Mouse (Mus musculus) urinary bladder, postnatal 14 days (tissue): ENCODE results near the gene Wdr3.

ENCODE experiments used
- DNase-seq: peaks from one replicate; pipeline ENCODE4 v3.0.0; 2021; ENCODE audit warnings: low spot score

Gene Wdr3

DNA sequence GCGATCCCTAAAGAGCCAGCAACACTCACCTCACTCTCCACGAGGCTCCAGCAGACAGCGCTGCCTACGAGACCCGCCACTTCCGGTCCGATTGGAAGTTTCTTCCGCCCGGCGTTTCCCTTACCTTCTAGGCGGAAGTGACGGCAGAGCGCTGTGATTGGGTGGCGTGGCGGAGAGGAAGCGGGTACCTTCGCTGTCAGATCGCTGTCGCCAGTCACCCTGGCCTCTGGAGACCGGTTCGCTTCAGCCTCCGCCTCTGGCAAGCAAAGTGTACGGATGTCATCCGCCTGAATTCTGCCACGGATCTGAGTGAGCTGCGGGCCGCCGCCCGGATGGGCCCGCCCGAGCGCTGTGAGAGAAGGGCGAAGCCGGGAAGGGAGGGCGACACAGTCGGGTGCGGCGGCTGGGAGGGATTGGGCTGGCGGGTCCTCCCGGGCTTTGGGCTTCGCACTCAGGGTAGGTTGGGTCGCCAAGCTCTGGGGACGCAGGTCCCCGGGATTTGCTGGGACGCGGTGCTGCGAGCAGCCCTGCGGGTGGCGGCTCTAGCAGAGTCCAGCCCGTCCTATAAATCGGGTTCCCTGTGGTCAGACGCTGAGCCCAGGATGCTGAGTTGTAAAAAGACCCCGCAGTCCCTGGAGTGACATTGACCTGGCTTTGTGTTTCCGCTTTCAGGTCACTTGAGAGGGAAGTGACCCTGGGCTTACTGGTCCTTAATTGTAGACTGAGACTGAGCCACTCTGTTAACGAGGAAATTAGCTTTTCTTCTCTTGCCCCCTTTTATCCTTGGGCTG lies at the start of gene Wdr3, which contains the start of gene Gdap2:
Wdr3 (minus strand) TSS at position 93 of the 791 bp plus-strand sequence.
Gdap2 (plus strand) TSS at position 67 of the 791 bp plus-strand sequence.
- DNase-seq, result peak; percentile 95

- no peak for DNase-seq
Measured at GRCm38 (mm10) chr3:100206973-100207372, 44.8 kb upstream of the Wdr3 start.

GRCm38 (mm10) chr3:100201554-100201953 lies 39.3 kb upstream of the Wdr3 start:
- DNase-seq, result no peak

- DNase-seq, result no peak
Measured at GRCm38 (mm10) chr3:100194210-100194609, 32.0 kb upstream of the Wdr3 start.

DNA sequence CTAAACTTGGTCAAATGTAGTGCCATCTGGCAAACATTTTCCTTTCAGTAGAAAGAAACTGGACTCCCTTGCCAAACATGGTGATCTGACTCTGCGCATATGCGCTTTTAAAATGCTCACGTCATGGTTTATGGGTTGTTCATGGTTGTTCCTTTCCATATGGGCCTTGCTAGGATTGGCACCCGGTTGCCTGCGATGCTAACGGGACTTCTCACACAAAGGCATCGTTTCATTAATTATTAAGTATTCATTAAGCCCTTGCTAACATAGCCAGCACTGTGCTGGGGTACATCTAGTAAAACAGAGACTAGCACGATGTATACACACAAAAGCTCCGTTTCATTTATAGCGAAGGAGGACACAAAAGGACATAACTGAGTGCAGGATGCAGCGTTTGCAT lies 27.7 kb upstream of the Wdr3 start:
- DNase-seq, result no peak

DNA sequence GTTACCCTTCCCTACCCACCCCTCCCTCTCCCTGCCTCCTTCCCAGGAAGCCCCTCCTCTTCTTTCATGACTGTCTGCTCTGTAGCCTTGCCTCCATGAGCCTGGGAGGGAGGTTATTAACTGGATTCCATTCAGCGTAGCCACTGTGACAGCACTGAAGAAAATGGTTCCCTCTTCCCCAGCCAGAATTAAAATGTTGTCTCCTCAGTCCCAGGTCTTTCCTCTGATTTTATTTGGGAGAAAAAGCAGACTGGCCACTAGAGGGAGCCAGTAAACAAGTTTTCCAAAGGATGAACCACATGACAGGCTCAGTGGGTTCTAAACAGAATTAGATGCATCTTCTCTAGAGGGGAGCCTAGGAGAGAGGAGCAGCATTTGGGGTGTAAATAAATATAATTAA lies 27.2 kb upstream of the Wdr3 start:
- DNase-seq, result peak; percentile 69

DNA sequence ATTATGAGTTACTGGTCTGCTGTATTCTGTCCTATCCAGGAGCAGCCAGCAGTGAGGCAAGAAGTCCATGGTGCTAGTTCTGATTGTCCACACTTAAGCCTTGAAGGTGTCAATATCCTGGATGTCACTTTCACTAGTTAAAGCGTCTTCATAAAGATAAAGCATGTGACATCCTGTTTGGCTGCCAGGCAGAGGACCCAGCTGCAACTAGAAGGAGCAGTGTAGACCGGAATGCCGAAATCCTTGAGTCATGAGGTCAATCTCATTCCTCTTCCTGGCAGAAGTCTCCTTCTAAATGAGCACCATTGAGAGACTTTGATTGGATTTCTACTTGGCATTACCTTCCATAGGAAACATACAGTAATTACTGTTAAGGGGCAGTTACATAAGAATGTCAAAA lies 18.3 kb upstream of the Wdr3 start:
- no peak for DNase-seq

DNA sequence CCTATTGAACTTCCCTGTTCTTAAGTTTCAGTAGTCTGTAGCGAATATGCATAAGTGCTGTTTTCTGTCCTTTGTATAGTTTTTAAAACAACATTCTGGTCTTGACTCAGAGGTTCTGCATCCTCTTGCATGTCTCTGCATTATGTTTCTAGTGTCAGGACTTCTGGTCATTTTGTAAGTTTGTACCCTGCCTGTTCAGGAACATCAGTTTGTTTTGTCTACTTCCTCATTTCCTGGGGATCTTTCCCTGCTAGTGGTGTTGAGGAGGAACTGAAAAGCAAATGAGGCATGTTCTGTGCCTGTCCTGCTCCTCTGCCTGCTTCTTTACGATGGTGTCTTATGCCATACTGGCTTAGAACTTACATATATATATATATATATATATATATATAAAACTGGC lies 13.8 kb upstream of the Wdr3 start:
- DNase-seq, result no peak

GRCm38 (mm10) chr3:100164991-100165390 lies 2.8 kb upstream of the Wdr3 start:
- DNase-seq, result no peak

DNA sequence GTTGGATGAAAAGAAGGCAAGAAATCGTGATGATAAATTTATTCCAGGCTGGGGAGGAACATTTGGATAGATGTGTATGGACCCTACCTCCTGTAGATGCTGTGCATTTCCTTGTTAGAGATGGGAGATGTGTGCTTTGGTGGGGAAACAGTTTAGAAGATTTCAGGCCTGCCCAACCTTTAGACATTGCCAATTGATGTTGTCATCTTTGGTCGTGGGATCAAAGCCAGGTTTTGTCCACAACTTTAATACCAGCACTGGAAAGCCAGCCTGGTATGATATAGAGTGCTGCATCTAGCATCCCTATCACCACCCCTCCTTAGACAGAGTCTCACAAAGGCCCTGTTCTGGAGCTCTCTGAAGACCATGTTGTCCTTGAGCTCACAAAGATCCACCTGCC lies 1.3 kb upstream of the Wdr3 start:
- DNase-seq, result no peak

DNA sequence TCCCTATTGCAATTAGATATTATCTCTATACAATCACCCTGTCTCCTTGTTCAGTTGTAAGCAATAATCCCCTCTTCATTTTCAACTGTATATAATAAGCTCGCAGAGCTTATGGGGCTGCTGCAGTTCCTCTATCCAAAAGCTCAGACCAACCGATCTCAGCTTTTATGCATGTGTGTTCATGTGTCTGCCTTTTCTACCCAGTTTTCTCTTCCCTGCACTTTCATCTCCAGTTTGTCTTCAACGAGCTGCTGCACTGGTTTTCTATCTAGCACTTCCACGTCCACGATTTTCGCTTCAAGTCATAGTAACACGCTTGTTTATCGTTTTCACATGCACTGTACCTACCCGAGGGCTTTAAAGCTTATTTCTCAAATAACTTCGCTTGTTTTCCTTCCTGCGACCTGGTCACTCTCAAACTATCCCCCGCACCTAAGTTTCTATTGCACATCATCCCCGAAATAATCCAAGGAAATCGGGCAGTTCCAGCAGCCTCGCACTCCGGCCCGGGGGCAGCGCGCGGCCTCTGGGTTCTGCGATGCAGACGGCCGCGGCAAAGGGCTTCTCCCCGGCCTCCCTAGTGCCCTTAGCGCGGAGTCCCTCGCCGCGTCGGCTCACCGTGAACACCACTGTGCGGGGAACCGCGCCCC lies 417 bp downstream of the Wdr3 start:
- no peak for DNase-seq

DNA sequence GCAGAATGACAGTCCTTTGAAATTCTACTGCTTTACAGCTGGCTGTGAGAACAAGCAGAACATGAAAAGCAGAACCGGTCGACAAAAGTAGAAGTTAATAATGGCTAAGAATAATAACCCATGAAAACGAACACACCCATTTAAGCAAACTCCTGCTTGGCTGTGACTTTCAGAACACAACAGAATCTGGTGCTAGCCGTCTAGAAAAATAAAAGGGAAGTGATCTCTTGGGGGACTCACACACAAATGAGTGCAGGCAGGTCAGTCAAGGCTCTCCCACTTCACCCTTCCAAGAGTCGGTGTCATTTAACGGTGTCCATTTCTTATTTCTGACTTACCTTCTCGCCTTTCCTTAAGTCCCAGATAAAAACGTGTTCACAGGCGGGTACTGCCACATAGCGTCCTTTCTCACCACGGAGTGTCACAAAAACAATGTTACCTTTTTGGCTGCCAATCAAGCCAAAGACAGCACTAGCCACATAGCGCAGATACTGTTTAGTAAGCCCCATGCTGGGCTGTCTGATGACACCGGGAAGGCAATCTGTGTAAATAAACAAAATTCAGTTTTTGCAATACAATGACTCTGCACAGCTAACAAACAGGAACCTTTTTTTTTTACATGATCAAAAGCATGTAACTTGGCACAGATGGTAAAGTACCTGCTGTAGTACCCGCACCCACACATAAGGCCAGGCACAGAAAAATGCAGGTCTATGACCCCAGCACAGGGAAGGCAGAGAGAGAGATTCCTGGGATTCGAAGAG lies 1.3 kb downstream of the Wdr3 start:
- DNase-seq, result no peak

DNA sequence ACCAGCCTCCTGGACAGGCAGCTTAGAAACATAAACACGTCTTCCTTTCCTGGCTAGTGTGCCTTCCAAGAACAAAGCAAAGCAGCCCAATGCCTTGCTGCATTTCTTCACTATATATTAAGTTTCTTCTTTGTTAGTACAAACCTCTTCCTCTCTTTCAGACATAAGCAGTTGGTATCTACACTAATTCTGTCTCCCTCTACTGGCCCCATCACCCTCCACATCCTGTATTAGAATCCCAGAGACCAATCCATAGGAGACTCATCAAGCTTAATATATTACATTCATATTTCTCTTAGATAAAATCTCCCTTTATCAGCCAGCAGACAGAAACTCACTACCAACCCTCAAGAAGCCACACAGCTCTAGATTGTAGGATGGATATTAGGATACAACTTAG lies 39.8 kb downstream of the Wdr3 start:
- DNase-seq, result no peak

DNA sequence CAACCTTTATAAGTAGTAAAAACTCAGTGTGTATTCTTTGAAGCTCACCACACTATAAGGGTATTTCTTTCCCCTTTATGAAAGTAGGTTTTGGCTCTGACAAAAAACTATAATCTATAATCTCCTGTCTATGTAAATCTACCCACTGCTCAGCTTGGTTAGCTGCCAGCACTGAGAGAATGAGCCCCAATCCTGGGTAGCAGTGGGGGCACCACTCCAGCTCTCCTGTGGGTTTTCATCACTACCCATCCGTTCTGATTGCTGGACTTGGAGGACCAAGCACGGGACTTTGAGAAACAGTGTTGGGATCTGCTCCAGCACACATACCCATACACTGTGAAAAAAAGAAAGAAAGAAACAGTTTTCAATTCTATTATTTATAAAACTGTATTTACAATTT lies 40.2 kb downstream of the Wdr3 start:
- no peak for DNase-seq

GRCm38 (mm10) chr3:100118681-100119080 lies 43.5 kb downstream of the Wdr3 start:
- DNase-seq, result no peak

GRCm38 (mm10) chr3:100106736-100107135 lies 55.5 kb downstream of the Wdr3 start:
- no peak for DNase-seq

DNA sequence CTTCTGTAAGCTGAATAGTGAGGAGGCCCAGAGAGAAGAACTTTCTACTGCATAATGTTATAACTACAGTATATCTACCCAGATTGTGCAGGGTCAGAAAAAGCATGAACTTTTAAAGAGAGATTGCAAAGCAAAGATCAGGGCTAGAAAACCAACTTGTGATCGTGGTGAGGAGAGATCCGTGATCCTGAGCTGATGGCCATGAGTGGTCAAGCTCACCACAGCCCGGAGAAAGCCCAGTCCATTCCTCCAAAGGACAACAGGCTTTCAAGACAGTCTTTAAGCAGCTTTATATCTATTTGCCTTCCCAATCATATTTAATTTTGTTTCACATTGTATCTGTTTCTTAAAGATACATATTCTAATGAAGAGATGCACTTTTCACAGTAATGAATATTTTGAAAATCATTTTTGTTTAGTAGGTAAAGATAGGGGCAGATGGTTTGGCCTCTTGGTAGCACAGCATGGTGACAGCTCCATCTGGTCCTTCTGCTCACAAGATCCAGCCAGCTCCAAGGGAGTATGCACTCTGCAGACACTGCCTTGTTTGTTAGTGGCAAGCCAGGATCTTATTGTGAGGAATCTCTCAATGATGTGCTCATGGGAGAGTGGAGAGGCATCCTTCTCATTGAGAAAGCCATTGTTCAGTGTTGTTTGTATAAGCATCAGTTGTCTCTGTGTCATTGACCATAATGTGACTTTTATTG lies 59.7 kb downstream of the Wdr3 start:
- no peak for DNase-seq
